Mouse (Mus musculus) skeletal muscle tissue, adult 2 months (tissue): Measurements from ENCODE around the gene Ppp1ca.
A peak's percentile ranks its signal among the peaks of the same experiment; 100 is the strongest.

Experiments used
- DNase-seq: peaks from one replicate; pipeline ENCODE4 v3.0.0-alpha.2; 2012; ENCODE audit warnings: low read depth, low spot score

Gene Ppp1ca

DNA sequence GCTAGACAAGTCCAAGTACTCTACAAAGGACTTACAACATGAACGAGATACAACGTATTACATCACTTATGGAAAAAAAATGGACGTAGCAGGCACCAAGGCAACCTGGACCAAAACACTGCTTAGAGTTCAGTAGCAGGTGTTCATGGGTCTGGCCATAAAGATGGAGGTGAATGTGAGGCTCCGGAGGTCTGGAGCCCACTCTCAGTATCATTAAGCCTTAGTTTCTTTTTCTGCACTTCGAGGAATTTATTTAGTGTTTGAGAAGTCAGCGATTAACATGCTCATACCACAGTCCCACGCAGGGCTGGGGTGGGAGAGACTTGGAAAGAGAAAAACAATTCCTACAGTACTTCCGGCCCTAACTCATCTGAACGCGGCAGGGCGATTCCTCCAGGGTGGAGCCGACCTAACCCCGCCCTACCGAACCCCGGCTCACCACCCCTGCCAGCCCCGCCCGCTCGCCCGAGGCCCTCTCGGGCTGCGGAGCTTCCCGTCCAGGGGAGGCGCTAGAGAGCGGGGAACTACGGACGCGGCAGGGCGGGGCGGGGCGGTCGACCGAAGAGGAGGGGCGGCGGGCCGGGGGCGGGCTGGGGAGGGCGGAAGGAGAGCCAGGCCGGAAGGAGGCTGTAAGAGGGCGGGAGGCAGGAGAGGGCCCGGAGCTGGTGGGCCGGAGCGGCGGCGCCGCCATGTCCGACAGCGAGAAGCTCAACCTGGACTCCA is at the start of gene Ppp1ca:
Gene Ppp1ca, plus strand, starts transcription at position 538 of the 723 bp plus-strand sequence.
- peak; percentile 95 for DNase-seq

DNA sequence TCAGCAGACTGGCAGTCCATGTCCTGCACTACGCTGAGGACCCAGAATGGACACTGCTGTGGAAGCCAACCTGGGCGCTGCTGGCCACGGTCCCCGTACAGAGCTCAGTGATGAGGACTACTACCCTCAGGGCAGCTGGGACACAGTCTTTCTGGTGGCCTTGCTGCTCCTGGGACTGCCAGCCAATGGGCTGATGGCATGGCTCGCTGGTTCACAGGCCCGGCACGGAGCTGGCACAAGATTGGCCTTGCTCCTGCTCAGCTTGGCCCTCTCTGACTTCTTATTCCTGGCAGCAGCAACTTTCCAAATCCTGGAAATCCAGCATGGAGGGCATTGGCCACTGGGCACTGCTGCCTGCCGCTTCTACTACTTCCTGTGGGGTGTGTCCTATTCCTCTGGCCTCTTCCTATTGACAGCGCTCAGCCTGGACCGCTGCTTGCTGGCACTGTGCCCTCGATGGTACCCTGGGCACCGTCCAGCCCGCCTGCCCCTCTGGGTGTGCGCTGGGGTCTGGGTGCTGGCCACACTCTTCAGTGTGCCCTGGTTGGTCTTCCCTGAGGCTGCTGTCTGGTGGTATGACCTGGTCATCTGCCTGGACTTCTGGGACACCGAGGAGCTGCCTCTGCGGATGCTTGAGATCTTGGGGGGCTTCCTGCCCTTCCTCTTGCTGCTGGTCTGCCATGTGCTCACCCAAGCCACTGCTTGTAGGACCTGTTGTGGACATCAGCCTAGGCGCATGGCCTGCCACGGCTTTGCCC is 49.3 kb upstream of the Ppp1ca start:
- DNase-seq = no peak

DNA sequence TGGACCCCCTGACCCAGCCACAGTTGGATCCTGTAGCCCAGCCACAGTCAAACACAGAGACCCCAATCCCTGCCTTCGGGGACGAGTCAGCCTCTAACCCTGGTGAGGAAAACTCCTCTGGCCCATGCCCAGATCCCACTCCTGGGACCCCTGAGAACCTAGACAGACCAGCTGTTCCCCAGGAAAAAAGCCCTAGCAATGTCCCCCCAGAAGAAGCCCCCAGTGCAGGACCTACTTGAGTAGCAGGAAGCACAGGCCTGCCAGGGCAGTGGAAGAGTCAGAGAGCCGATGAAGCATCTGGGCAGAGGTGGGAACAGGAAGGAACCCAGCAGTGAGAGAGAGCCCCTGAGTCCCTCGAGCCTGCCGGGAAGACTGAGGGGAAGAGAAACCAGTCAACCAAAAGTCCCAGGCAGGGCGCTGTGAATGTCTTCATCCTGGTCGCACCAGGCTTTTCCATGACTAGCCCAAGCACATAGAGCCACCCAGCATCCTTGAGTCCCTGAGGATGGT is 48.1 kb upstream of the Ppp1ca start, which contains the start of gene Cabp4:
Gene Cabp4, minus strand, starts transcription at position 275 of the 510 bp plus-strand sequence.
- DNase-seq = no peak

GRCm38 (mm10) chr19:4144550-4145498 is 47.0 kb upstream of the Ppp1ca start:
- peak; percentile 53 for DNase-seq

DNA sequence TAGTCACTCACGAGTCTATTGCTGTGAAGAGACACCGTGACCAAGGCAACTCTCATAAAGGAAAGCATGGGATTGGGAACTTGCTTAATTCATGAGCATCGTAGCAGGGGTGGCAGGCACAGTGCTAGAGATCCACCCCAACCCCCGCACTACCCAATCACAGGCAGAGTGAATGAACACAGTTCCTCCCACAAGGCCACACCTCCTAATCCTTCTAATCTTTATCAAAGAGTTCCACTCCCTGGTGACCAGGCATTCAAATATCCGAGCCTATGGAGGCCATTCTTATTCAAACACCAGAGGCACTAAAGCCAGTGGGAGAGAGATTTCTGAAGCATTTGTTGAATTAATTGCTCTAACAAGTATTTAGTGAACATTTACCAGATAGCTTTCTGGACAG is 45.9 kb upstream of the Ppp1ca start:
- no peak for DNase-seq

GRCm38 (mm10) chr19:4146366-4147021 is 45.4 kb upstream of the Ppp1ca start:
- no peak for DNase-seq

DNA sequence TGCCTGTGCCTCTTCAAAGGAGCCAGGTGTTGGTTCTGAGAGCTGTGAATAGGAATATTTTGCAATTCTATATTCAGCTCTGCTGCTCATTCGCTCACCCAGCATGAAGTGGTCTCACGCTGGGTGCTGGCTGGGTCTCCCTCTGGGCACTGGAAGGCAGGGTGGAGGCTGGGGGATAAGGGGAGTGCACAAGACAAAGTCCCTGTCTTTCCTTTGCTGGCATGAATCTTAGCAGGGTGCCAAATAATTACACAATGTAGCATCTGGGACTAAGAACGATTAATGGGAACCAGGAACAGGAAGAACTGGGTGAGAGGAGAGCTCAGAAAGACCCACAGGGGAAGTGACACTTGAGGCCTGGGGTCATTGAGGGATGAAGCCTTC is 44.9 kb upstream of the Ppp1ca start:
- no peak for DNase-seq

- DNase-seq = no peak
Observed at GRCm38 (mm10) chr19:4147782-4148490, 43.9 kb upstream of the Ppp1ca start.

GRCm38 (mm10) chr19:4148491-4148806 is 43.4 kb upstream of the Ppp1ca start, which contains the start of gene Coro1b:
Coro1b (plus strand) TSS chr19:4148619.
- DNase-seq = peak; percentile 92

- DNase-seq = no peak
Observed at GRCm38 (mm10) chr19:4148819-4149218, 43.0 kb upstream of the Ppp1ca start.

DNA sequence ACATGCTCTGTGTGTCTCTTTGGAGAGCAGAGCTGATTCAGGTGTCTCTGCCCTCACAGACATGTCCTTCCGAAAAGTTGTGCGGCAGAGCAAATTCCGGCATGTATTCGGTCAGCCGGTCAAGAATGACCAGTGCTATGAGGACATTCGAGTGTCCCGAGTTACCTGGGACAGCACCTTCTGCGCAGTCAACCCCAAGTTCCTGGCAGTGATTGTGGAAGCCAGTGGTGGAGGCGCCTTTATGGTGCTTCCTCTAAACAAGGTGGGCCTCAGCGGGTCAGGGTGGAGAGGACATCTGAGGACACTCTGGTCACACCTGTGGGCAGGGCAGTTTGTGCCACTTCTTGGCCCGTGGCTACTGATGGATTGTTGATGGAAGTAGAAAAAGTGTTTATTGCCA is 42.6 kb upstream of the Ppp1ca start:
- DNase-seq = no peak

- no peak for DNase-seq
Observed at GRCm38 (mm10) chr19:4149764-4150461, 42.0 kb upstream of the Ppp1ca start.

- no peak for DNase-seq
Observed at GRCm38 (mm10) chr19:4150567-4151487, 41.0 kb upstream of the Ppp1ca start.

GRCm38 (mm10) chr19:4151488-4151860 is 40.4 kb upstream of the Ppp1ca start:
- DNase-seq = no peak

DNA sequence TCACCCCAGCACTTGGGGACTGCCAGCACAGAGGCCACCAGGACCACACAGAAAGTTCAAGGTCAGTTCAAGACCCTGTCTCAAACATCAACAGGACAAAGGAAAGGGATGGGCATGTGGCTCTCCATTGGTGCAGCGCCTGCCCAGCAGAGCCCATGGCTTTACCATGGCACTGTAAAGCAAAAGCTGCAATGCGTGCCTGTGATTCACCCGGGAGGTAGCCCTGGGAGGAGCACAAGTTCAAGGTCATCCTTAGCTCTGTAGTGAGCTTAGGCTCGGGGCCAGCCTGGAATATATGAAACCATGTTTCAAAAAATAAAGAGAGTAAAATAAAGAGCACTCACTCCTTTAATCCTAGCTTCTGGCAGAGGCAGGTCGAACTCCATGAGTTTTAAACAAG is 40.0 kb upstream of the Ppp1ca start:
- no peak for DNase-seq

DNA sequence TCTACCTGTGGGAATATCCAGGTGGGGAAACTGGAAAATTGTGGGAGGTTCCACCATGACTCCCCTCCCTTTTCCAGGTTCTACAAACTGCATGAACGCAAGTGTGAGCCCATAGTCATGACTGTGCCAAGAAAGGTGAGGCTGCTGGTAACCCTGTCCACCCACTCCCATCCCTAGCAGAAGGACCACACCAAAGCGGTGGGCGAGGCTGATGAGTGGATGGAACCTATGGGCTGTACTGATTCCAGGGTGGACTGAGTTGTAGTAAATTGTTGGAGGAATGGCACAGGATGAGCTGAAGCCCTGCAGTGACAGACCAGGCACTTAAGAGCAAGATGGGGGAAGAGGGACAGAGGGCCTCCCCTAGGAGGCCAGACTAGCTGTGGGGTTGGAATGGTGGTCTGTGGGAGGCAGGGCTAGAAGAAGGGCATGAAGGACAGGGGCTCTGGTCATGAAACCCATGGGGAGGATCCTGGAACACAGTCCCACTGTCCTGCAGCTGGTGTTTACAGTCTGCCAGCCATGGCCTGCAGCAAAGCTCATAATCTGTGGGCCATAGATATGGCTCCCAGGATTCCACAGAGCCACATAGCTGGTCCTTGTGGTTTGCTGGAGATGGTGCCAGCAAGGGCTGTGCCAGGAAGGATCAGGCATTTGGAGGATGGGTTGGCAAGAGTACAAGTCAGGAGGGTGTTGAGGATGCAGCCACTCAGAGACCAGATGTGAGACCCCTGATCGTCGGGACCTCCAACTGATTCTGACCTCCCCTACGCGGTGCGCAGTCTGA is 39.2 kb upstream of the Ppp1ca start:
- DNase-seq = no peak

DNA sequence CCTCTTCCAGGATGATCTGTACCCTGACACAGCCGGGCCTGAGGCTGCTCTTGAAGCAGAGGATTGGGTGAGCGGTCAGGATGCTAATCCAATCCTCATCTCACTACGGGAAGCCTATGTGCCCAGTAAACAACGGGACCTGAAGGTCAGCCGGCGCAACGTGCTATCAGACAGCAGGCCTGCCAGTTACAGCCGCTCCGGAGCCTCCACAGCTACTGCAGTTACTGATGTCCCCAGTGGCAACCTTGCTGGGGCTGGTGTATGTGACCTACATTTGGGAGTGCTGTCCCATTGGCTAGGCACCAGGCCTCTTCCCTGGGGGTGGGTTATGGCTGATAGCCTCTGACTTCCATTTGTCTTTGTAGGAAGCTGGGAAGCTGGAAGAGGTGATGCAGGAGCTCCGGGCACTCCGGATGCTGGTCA is 38.6 kb upstream of the Ppp1ca start, which contains the start of gene Ptprcap:
Gene Ptprcap, plus strand, starts transcription at position 373 of the 423 bp plus-strand sequence.
- no peak for DNase-seq
